Mouse (Mus musculus) testis, adult 2 months (tissue): ENCODE results near the gene Wdr43.

Experiments used
- CTCF ChIP-seq: fragments of 200-500 bp; IDR thresholded peaks from 2 replicates; pipeline ENCODE4 v1.5.1; 2012; ENCODE audit warnings: low read depth, mild to moderate bottlenecking, inconsistent platforms, low read length, moderate library complexity; ENCODE audit not compliant: control insufficient read depth, insufficient read depth, insufficient replicate concordance
- POLR2A ChIP-seq: fragments of 200-500 bp; IDR thresholded peaks from 2 replicates; pipeline ENCODE4 v1.6.1; 2012; ENCODE audit warnings: low read depth, mild to moderate bottlenecking, inconsistent platforms, low read length, moderate library complexity; ENCODE audit not compliant: control insufficient read depth

DNA sequence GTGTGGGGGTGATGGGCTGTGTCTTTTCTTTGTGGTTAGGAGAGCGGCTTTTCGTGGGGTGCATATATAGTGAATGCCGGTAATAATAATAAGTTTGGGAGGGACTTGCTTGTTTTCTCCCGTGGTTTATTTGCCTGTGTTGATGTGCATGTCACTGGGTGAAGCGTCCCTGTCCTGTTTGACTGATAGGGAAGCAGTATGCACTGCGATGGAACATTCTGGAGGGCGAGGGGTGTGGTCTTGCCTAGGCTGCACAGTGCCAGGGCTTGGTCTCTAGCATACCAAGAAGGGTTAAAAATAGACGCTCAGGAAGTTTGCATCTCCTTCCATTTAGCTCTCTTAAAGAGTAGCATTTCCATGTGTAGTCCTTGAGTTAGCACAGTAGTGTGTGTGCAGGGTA lies 21.1 kb downstream of the Wdr43 start:
- TF ChIP-seq CTCF (no peak), POLR2A (no peak)
